Mouse (Mus musculus) CD4-positive helper T cell, adult 2 months (primary cell): ENCODE data around the gene Gm14288.
"Not testable (repeated sequence)": the region's sequence is repeated elsewhere in the genome, so short reads cannot be mapped to it uniquely, and the experiment has no call there.

Source experiments
- DNase-seq: peaks from one replicate; pipeline ENCODE4 v3.0.0-alpha.2; 2012; ENCODE audit warnings: low read depth, missing footprints, low spot score

Gm14288 gene

GRCm38 (mm10) chr2:175800993-175801392 is at the start of gene Gm14288:
Gm14288 (minus strand) TSS chr2:175801093.
- not testable (repeated sequence) for DNase-seq

- DNase-seq = not testable (repeated sequence)
Observed at GRCm38 (mm10) chr2:175741237-175741636, 59.7 kb downstream of the Gm14288 start, which contains the start of gene Gm2007. Gm2007 (plus strand) TSS chr2:175741537.
